Mouse (Mus musculus): ENCODE measurements around the gene A630023A22Rik. TPM values are rescaled to one million over a fixed set of nuclear protein-coding genes. Genes with fewer than 3 reads are reported as not detected.

The A630023A22Rik gene
- polyA plus RNA-seq, 1 experiment from 2014 or later = not detected

DNA sequence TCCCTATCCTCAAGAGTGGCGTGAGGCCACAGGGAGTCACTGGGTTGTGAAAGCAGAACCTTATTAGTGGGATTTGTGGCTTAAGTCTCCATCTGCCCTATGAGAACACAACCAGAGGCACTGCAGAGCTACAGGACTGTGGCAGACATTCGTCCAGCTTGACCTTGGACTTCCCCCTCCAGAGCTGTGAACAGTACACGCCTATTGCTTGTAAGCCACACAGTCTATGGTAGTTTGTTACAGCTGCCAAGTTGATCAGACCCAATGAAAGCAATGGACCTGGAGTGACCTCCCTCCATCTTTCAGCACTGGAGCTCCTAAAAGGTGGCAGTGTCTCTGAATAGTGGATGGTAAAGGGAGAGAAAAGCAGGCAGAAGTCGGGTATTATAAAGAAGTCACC is 24.3 kb downstream of the A630023A22Rik start:
- Histone ChIP-seq H3K27ac (ENCODE audit: low read depth, low read length) (no peak overlapping the region), H3K9me3 (replicated peaks; ENCODE audit: control insufficient read depth, low read length) (no peaks in the 10 kb centered on the region), H3K4me3 (ENCODE audit: low read depth, low read length) (no peak overlapping the region), H3K27me3 (ENCODE audit: control insufficient read depth, insufficient read depth, low read length) (peaks cover 2% of the 10 kb centered on the region), H3K36me3 (ENCODE audit: control insufficient read depth, insufficient read depth, low read length) (no peaks in the 10 kb centered on the region), H3K4me2 (no peak overlapping the region), H3K9ac (ENCODE audit: low read depth, low read length) (no peak overlapping the region), H3K4me1 (ENCODE audit: control insufficient read depth, insufficient read depth, low read length) (0 out of 2 replicates have a peak, but pooled peaks cover 3% of the 10 kb centered on the region)
- ATAC-seq (replicated peaks; ENCODE audit: insufficient number of reproducible peaks, low FRiP score, low TSS enrichment) = no peak
- 66% methylated on average over 4 of the region's 4 CpGs for WGBS (ENCODE audit: insufficient replicate concordance)

DNA sequence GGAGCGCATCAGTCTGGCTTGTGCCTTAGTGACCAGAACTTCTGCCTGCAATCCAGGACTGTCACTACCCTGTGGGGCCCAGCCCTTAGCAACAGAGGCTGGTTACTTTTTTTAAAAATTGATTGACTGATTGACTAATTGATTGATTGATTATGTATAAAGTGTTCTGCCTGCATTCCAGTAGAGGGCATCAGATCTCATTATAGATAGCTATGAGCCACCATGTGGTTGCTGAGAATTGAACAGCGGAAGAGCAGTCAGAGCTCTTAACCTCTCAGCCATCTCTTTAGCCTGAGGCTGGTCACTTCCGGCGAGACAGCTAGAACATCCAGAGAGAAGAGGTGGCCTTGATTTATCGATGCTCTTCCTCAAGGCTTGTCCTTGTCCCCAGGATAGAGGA is 25.3 kb downstream of the A630023A22Rik start:
- no peaks in the 10 kb centered on the region for H3K36me3 ChIP-seq (ENCODE audit: control insufficient read depth, insufficient read depth, low read length)
- no peak for ATAC-seq (replicated peaks; ENCODE audit: insufficient number of reproducible peaks, low FRiP score, low TSS enrichment)
- no peak overlapping the region for H3K4me3 ChIP-seq (ENCODE audit: low read depth, low read length)
- H3K4me2 ChIP-seq = no peak overlapping the region
- 69% methylated on average over 5 of the region's 5 CpGs for WGBS (ENCODE audit: insufficient replicate concordance)
- H3K4me1 ChIP-seq (ENCODE audit: control insufficient read depth, insufficient read depth, low read length) = 0 out of 2 replicates have a peak, but pooled peaks cover 5% of the 10 kb centered on the region
- no peak overlapping the region for H3K27ac ChIP-seq (ENCODE audit: low read depth, low read length)
- no peaks in the 10 kb centered on the region for H3K9me3 ChIP-seq (replicated peaks; ENCODE audit: control insufficient read depth, low read length)
- H3K27me3 ChIP-seq (ENCODE audit: control insufficient read depth, insufficient read depth, low read length) = peaks cover 2% of the 10 kb centered on the region
- H3K9ac ChIP-seq (ENCODE audit: low read depth, low read length) = no peak overlapping the region

GRCm38 (mm10) chr14:34075346-34075745 is 27.2 kb downstream of the A630023A22Rik start:
- Histone ChIP-seq H3K4me2 (no peak overlapping the region), H3K9me3 (replicated peaks; ENCODE audit: control insufficient read depth, low read length) (no peaks in the 10 kb centered on the region), H3K36me3 (ENCODE audit: control insufficient read depth, insufficient read depth, low read length) (no peaks in the 10 kb centered on the region), H3K4me3 (ENCODE audit: low read depth, low read length) (no peak overlapping the region), H3K27ac (ENCODE audit: low read depth, low read length) (no peak overlapping the region), H3K9ac (ENCODE audit: low read depth, low read length) (no peak overlapping the region), H3K27me3 (ENCODE audit: control insufficient read depth, insufficient read depth, low read length) (peaks cover 2% of the 10 kb centered on the region), H3K4me1 (ENCODE audit: control insufficient read depth, insufficient read depth, low read length) (0 out of 2 replicates have a peak, but pooled peaks cover 5% of the 10 kb centered on the region)
- 40% methylated on average over 4 of the region's 4 CpGs for WGBS (ENCODE audit: insufficient replicate concordance)
- no peak for ATAC-seq (replicated peaks; ENCODE audit: insufficient number of reproducible peaks, low FRiP score, low TSS enrichment)

- Histone ChIP-seq H3K4me3 (ENCODE audit: low read depth, low read length) (no peak overlapping the region), H3K9ac (ENCODE audit: low read depth, low read length) (no peak overlapping the region), H3K4me2 (no peak overlapping the region), H3K36me3 (ENCODE audit: control insufficient read depth, insufficient read depth, low read length) (no peaks in the 10 kb centered on the region), H3K9me3 (replicated peaks; ENCODE audit: control insufficient read depth, low read length) (no peaks in the 10 kb centered on the region), H3K4me1 (ENCODE audit: control insufficient read depth, insufficient read depth, low read length) (0 out of 2 replicates have a peak, but pooled peaks cover 5% of the 10 kb centered on the region), H3K27me3 (ENCODE audit: control insufficient read depth, insufficient read depth, low read length) (no peaks in the 10 kb centered on the region), H3K27ac (ENCODE audit: low read depth, low read length) (no peak overlapping the region)
- WGBS (ENCODE audit: insufficient replicate concordance) = 49% methylated on average over 6 of the region's 6 CpGs
- ATAC-seq (replicated peaks; ENCODE audit: insufficient number of reproducible peaks, low FRiP score, low TSS enrichment) = no peak
Measured at GRCm38 (mm10) chr14:34071665-34072064, 30.9 kb downstream of the A630023A22Rik start.

DNA sequence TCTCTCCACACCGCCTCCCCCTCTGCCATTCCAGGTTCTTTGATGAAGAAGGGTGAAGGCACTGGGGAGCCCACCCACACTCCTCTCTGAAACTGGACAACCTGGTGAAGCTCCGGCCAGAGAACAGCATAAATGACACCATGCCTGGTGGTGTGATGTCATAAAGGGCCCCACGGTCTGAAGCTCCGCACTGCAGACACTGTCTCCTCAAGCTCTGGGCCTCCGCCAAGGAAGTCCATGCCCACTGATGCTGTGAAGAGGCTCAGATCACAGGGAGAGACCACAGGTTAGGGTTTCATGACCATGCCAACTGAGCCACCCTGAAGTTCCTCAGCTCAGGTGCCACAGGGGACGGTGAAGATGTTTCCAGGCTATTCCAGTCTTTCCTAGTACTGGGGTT is 50.0 kb downstream of the A630023A22Rik start, which contains the start of gene Antxrl:
TSS of gene Antxrl (plus strand) at position 192 of the 400 bp plus-strand sequence.
- no peaks in the 10 kb centered on the region for H3K9me3 ChIP-seq (replicated peaks; ENCODE audit: control insufficient read depth, low read length)
- H3K4me3 ChIP-seq (ENCODE audit: low read depth, low read length) = no peak within 1 kb of the TSS
- H3K4me2 ChIP-seq = no peak within 1 kb of the TSS
- H3K27ac ChIP-seq (ENCODE audit: low read depth, low read length) = no peak within 1 kb of the TSS
- WGBS (ENCODE audit: insufficient replicate concordance) = 86% methylated on average over 6 of the region's 6 CpGs
- H3K4me1 ChIP-seq (ENCODE audit: control insufficient read depth, insufficient read depth, low read length) = no peaks in the 10 kb centered on the region
- 0 out of 2 replicates have a peak, but pooled peaks cover 2% of the 10 kb centered on the region for H3K27me3 ChIP-seq (ENCODE audit: control insufficient read depth, insufficient read depth, low read length)
- no peak for ATAC-seq (replicated peaks; ENCODE audit: insufficient number of reproducible peaks, low FRiP score, low TSS enrichment)
- H3K36me3 ChIP-seq (ENCODE audit: control insufficient read depth, insufficient read depth, low read length) = no peaks in the 10 kb centered on the region
- H3K9ac ChIP-seq (ENCODE audit: low read depth, low read length) = no peak within 1 kb of the TSS

DNA sequence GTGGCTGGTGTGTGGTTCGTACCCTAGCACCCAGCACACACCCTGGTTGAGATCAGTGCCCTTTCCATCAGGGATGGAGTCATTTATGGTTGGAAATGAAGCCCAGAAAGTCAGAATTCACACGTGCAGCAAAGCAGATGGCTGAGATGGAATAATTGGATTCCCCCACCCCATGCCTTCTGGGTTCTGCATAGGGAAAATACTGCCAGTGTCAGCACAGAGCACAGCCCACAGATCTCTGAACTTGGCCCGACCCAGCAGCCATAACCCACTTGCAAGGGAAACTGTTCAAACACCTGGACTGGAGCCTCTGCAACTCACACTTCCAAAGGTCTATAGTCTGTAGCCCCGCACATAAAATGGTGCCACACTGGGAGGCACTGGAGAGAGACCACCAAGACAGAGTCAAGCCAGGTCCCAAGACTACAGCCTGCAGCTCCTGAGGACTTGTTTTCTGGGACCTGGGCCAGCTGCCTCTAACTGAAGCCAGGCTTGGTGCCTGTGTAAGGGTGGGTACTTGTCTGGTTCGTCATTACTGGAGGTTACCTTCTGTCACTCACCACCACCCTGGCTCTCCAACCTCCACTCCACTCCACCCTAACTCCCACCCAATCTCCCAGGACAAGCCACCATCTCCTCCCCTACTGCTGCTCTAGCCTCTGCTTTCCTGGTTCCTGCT is 52.3 kb downstream of the A630023A22Rik start:
- WGBS (ENCODE audit: insufficient replicate concordance) = 66% methylated on average over 5 of the region's 5 CpGs
- ATAC-seq (replicated peaks; ENCODE audit: insufficient number of reproducible peaks, low FRiP score, low TSS enrichment) = no peak

GRCm38 (mm10) chr14:34043341-34043740 is 59.2 kb downstream of the A630023A22Rik start:
- H3K4me2 ChIP-seq = no peak overlapping the region
- no peak overlapping the region for H3K4me3 ChIP-seq (ENCODE audit: low read depth, low read length)
- H3K36me3 ChIP-seq (ENCODE audit: control insufficient read depth, insufficient read depth, low read length) = no peaks in the 10 kb centered on the region
- WGBS (ENCODE audit: insufficient replicate concordance) = 43% methylated on average over 3 of the region's 3 CpGs
- no peak for ATAC-seq (replicated peaks; ENCODE audit: insufficient number of reproducible peaks, low FRiP score, low TSS enrichment)
- H3K9ac ChIP-seq (ENCODE audit: low read depth, low read length) = no peak overlapping the region
- H3K9me3 ChIP-seq (replicated peaks; ENCODE audit: control insufficient read depth, low read length) = no peaks in the 10 kb centered on the region
- no peak overlapping the region for H3K27ac ChIP-seq (ENCODE audit: low read depth, low read length)
- H3K4me1 ChIP-seq (ENCODE audit: control insufficient read depth, insufficient read depth, low read length) = no peaks in the 10 kb centered on the region
- H3K27me3 ChIP-seq (ENCODE audit: control insufficient read depth, insufficient read depth, low read length) = 0 out of 2 replicates have a peak, but pooled peaks cover 3% of the 10 kb centered on the region

More for the DNA sequence above, 52.3 kb downstream of the A630023A22Rik start:
- H3K4me2 ChIP-seq = no peak overlapping the region
- no peaks in the 10 kb centered on the region for H3K4me1 ChIP-seq (ENCODE audit: control insufficient read depth, insufficient read depth, low read length)
- no peak overlapping the region for H3K27ac ChIP-seq (ENCODE audit: low read depth, low read length)
- no peaks in the 10 kb centered on the region for H3K9me3 ChIP-seq (replicated peaks; ENCODE audit: control insufficient read depth, low read length)
- no peak overlapping the region for H3K4me3 ChIP-seq (ENCODE audit: low read depth, low read length)
- H3K36me3 ChIP-seq (ENCODE audit: control insufficient read depth, insufficient read depth, low read length) = no peaks in the 10 kb centered on the region
- 0 out of 2 replicates have a peak, but pooled peaks cover 3% of the 10 kb centered on the region for H3K27me3 ChIP-seq (ENCODE audit: control insufficient read depth, insufficient read depth, low read length)
- H3K9ac ChIP-seq (ENCODE audit: low read depth, low read length) = no peak overlapping the region

DNA sequence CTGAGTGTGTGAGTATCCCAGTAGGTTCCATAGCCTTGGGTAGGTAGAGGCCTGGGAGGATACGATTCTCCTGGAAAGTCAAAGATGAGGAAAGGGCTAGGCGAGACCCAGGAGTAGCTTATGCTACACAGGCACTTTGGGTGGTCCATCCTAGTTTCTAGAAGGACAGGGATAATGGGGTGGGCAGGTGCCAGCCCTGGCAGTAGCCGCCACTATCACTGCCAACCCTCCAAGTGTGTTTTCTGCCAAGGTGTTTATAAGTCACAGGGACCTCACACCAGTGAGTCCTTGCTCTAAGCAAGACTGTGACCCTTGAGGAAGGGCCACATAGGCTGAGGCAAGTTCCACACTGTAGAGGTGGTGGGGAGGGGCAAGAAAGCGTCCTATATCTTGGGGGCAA is 61.3 kb downstream of the A630023A22Rik start:
- Histone ChIP-seq H3K9me3 (replicated peaks; ENCODE audit: control insufficient read depth, low read length) (no peaks in the 10 kb centered on the region), H3K27me3 (ENCODE audit: control insufficient read depth, insufficient read depth, low read length) (no peaks in the 10 kb centered on the region), H3K4me3 (ENCODE audit: low read depth, low read length) (no peak overlapping the region), H3K9ac (ENCODE audit: low read depth, low read length) (no peak overlapping the region), H3K27ac (ENCODE audit: low read depth, low read length) (no peak overlapping the region), H3K36me3 (ENCODE audit: control insufficient read depth, insufficient read depth, low read length) (no peaks in the 10 kb centered on the region), H3K4me1 (ENCODE audit: control insufficient read depth, insufficient read depth, low read length) (no peaks in the 10 kb centered on the region), H3K4me2 (no peak overlapping the region)
- no peak for ATAC-seq (replicated peaks; ENCODE audit: insufficient number of reproducible peaks, low FRiP score, low TSS enrichment)
- WGBS (ENCODE audit: insufficient replicate concordance) = 79% methylated on average over 4 of the region's 4 CpGs
